Mouse (Mus musculus) stomach, postnatal 0 days (tissue): Measurements from ENCODE around the gene Ppp3ca. TPM values are rescaled to one million over a fixed set of nuclear protein-coding genes. Genes with fewer than 3 reads are reported as not detected.

Experiments used
- ATAC-seq: fragments of 200-750 bp; cut with Nextera tagmentation; 2 replicates; pipeline ENCODE4 v1.8.0; 2017; ENCODE audit not compliant: low FRiP score, low TSS enrichment
- DNase-seq: peaks from one replicate; pipeline ENCODE4 v3.0.0-alpha.2; 2016; ENCODE audit warnings: low spot score
- H3K27ac ChIP-seq: fragments of 300-500 bp; sonication (generic); replicated peaks from 2 replicates; pipeline ENCODE4 v1.5.1; 2014; ENCODE audit warnings: mild to moderate bottlenecking, control low read depth
- H3K27me3 ChIP-seq: fragments of 300-500 bp; sonication (generic); 2 replicates; pipeline ENCODE4 v1.6.1; 2014; ENCODE audit warnings: low read length; ENCODE audit not compliant: control insufficient read depth, insufficient read depth
- H3K36me3 ChIP-seq: fragments of 300-500 bp; sonication (generic); 2 replicates; pipeline ENCODE4 v1.6.1; 2014; ENCODE audit warnings: low read length, mixed read lengths; ENCODE audit not compliant: control insufficient read depth, insufficient read depth
- H3K4me1 ChIP-seq: fragments of 300-500 bp; sonication (generic); replicated peaks from 2 replicates; pipeline ENCODE4 v1.6.1; 2014; ENCODE audit warnings: antibody characterized with exemption; ENCODE audit not compliant: control insufficient read depth, insufficient read depth
- H3K4me2 ChIP-seq: fragments of 300-500 bp; sonication (generic); replicated peaks from 2 replicates; pipeline ENCODE4 v1.6.1; 2014; ENCODE audit warnings: low read depth, mild to moderate bottlenecking, control low read depth, moderate library complexity
- H3K4me3 ChIP-seq: fragments of 300-500 bp; sonication (generic); 2 replicates; pipeline ENCODE4 v1.5.1; 2014; ENCODE audit warnings: low read depth, low read length, control low read depth
- H3K9ac ChIP-seq: fragments of 300-500 bp; sonication (generic); 2 replicates; pipeline ENCODE4 v1.6.1; 2014; ENCODE audit warnings: mild to moderate bottlenecking, low read length, control low read depth, mixed read lengths
- H3K9me3 ChIP-seq: fragments of 300-500 bp; sonication (generic); 2 replicates; pipeline ENCODE4 v1.6.1; 2016; ENCODE audit warnings: low read length; ENCODE audit not compliant: control insufficient read depth
- CTCF ChIP-seq: IDR thresholded peaks from 2 replicates; pipeline ENCODE4 v1.5.1; 2016; ENCODE audit warnings: antibody characterized with exemption, low read depth, mild to moderate bottlenecking, moderate library complexity
- EP300 ChIP-seq: optimal IDR thresholded peaks from 2 replicates; pipeline ENCODE3; 2016; ENCODE audit warnings: antibody characterized with exemption
- WGBS: fragments of 180-500 bp; shearing (Covaris S2); extraction: QIAGEN DNeasy Blood & Tissue Kit; methylation state at CpG from one replicate; pipeline ENCODE4 v1.1.7; 2014; 5-methylcytosine and 5-hydroxymethylcytosine counted together
- polyA plus RNA-seq: library from polyadenylated mRNA; unstranded; fragments of >200 nt; fragmentation: Nextera tagmentation; extraction: Ambion mirVana; gene quantifications from 2 replicates; pipeline ENCODE4 v1.2.1, GENCODE M21; 2015

Gene Ppp3ca
- 50.2 and 52.7 TPM in 2 replicates for polyA plus RNA-seq

DNA sequence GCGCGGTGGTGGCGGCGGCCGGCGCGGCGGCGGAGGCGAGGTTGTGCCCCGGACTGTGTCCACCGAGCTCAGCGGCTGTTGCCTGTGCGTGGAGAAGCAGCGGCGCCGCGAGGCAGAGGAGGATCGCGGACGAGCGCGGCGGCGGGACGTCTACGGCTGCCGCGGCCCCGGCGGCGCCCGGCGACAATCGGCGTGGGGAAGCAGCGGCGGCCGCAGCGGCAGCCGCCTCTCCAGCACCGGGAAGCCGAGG, at the start of gene Ppp3ca:
TSS of gene Ppp3ca (plus strand) at position 15 of the 250 bp plus-strand sequence.
- Histone ChIP-seq H3K27ac (peak within 1 kb of the TSS; percentile 97), H3K9me3 (no peaks in the 10 kb centered on the region), H3K4me2 (peak within 1 kb of the TSS; percentile 77), H3K9ac (peak within 1 kb of the TSS; percentile 89), H3K4me3 (peak within 1 kb of the TSS; percentile 95), H3K4me1 (no peaks in the 10 kb centered on the region), H3K36me3 (no peaks in the 10 kb centered on the region), H3K27me3 (no peaks in the 10 kb centered on the region)
- ATAC-seq (no peak; the same call in 1 of the 2 replicates), DNase-seq (no peak)
- 0% methylated on average over 17 of the region's 43 CpGs for WGBS
- TF ChIP-seq CTCF = peak; percentile 22; the same call in 1 of the 2 replicates
- no peak for TF ChIP-seq EP300

GRCm38 (mm10) chr3:136640544-136641230, 29.2 kb upstream of the Ppp3ca start:
- Histone ChIP-seq H3K4me1 (no peaks in the 10 kb centered on the region), H3K27me3 (no peaks in the 10 kb centered on the region), H3K27ac (no peak overlapping the region), H3K4me3 (no peak overlapping the region), H3K36me3 (no peaks in the 10 kb centered on the region), H3K4me2 (no peak overlapping the region), H3K9me3 (no peaks in the 10 kb centered on the region), H3K9ac (no peak overlapping the region)
- 42% methylated on average over 5 of the region's 5 CpGs for WGBS
- no peak for TF ChIP-seq EP300
- TF ChIP-seq CTCF = no peak
- ATAC-seq = no peak
- no peak for DNase-seq

GRCm38 (mm10) chr3:136650966-136651365, 19.0 kb upstream of the Ppp3ca start:
- Histone ChIP-seq H3K27ac (no peak overlapping the region), H3K4me1 (no peaks in the 10 kb centered on the region), H3K9ac (no peak overlapping the region), H3K4me3 (no peak overlapping the region), H3K9me3 (no peaks in the 10 kb centered on the region), H3K36me3 (no peaks in the 10 kb centered on the region), H3K4me2 (no peak overlapping the region), H3K27me3 (no peaks in the 10 kb centered on the region)
- ATAC-seq (no peak), DNase-seq (no peak)
- TF ChIP-seq EP300 (no peak), CTCF (no peak)
- WGBS = 40% methylated on average over 4 of the region's 4 CpGs

GRCm38 (mm10) chr3:136651496-136651895, 18.4 kb upstream of the Ppp3ca start:
- H3K4me3 ChIP-seq = no peak overlapping the region
- no peaks in the 10 kb centered on the region for H3K9me3 ChIP-seq
- WGBS = 46% methylated on average over 6 of the region's 6 CpGs
- DNase-seq = no peak
- no peaks in the 10 kb centered on the region for H3K4me1 ChIP-seq
- no peaks in the 10 kb centered on the region for H3K27me3 ChIP-seq
- H3K36me3 ChIP-seq = no peaks in the 10 kb centered on the region
- H3K9ac ChIP-seq = no peak overlapping the region
- no peak overlapping the region for H3K27ac ChIP-seq
- no peak for TF ChIP-seq CTCF
- TF ChIP-seq EP300 = no peak
- no peak for ATAC-seq
- H3K4me2 ChIP-seq = no peak overlapping the region

DNA sequence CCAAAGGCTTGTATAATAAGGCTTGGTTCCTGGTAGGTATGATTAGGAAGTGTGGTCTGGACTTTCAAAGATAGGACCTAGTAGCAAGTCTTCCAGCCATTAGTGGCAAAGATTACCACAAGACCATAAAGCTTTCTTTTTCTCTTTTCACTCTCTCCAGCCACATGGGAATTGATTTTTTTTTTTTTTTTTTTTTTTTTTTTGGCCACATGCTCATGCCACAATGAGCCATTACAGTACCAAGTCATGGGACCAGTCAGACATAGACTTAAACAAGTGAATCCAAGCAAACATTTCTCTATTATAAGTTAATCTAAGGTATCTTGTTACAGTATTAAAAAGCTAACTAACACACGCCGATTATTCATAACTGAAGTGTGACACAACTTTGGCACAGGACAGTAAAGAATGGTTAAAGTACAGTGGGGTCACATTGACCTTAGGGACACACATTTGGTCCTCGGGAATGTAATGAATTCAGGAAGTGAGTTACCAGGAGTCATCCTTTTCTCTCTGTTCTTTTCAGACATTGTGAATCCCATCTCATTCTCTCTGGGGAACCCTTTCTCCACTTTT, 13.4 kb upstream of the Ppp3ca start:
- DNase-seq (no peak), ATAC-seq (no peak)
- H3K9ac ChIP-seq = no peak overlapping the region
- no peak overlapping the region for H3K27ac ChIP-seq
- H3K9me3 ChIP-seq = no peaks in the 10 kb centered on the region
- H3K4me1 ChIP-seq = no peaks in the 10 kb centered on the region
- H3K4me2 ChIP-seq = no peak overlapping the region
- TF ChIP-seq EP300 = no peak
- TF ChIP-seq CTCF = no peak
- WGBS = 73% methylated on average over 3 of the region's 3 CpGs
- H3K27me3 ChIP-seq = no peaks in the 10 kb centered on the region
- H3K36me3 ChIP-seq = no peaks in the 10 kb centered on the region
- H3K4me3 ChIP-seq = no peak overlapping the region

- no peak overlapping the region for H3K27ac ChIP-seq
- H3K27me3 ChIP-seq = no peaks in the 10 kb centered on the region
- no peaks in the 10 kb centered on the region for H3K9me3 ChIP-seq
- H3K36me3 ChIP-seq = no peaks in the 10 kb centered on the region
- no peaks in the 10 kb centered on the region for H3K4me1 ChIP-seq
- H3K4me3 ChIP-seq = no peak overlapping the region
- DNase-seq (no peak), ATAC-seq (no peak)
- no peak overlapping the region for H3K9ac ChIP-seq
- 84% methylated on average over 2 of the region's 2 CpGs for WGBS
- H3K4me2 ChIP-seq = no peak overlapping the region
- TF ChIP-seq EP300 (no peak), CTCF (no peak)
Measured at GRCm38 (mm10) chr3:136658681-136659080, 11.2 kb upstream of the Ppp3ca start.
